Mouse (Mus musculus): ENCODE results near the gene Mtfp1.

Gene Mtfp1

GRCm38 (mm10) chr11:4083316-4084078 is 11.7 kb downstream of the Mtfp1 start:
- DNase-seq (ENCODE audit: low read depth, low spot score) = peak; percentile 65

DNA sequence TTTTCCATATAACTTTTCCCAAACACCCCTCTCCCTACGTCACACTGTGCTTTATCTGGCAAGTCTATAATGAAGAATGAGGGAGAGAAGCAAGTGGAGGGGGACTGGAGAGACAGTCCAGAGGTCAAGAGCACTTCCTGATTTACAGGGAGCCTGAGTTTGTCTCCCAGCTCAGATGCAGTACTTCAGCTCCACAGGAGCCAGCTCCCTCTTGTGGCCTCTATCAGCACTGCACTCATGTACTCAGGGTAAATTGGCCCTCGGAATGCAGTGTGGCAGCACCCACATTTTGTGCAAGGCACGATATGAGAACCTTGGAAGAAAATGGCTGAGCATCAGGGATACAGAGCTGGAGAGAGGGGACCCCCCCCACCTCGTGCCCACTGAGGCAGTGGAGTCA is 15.0 kb downstream of the Mtfp1 start:
- DNase-seq (ENCODE audit: low read depth, low spot score) = peak; percentile 53

GRCm38 (mm10) chr11:4078267-4078933 is 16.8 kb downstream of the Mtfp1 start:
- DNase-seq (ENCODE audit: low read depth, low spot score) = no peak

GRCm38 (mm10) chr11:4076633-4077032 is 18.6 kb downstream of the Mtfp1 start:
- peak; percentile 55 for DNase-seq (ENCODE audit: low read depth, low spot score)

DNA sequence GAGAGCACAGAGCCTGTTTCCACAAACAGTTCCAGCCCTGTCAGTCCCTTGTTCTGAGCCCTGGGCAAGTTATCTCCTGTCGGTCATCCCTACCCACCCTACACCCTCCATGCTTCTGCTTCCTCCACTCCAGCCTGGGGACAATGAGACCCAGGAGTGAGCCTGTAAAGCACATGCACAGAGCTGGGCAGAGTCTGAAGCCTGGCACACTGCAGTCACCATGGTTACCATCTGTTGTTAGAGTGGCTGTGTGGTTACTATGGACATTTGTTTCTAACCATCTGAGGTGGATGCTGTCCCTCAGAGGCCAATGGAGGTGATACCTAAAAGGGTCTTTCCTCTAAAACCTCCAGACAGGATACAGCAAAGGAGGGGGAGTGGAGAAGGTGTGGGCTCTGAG is 25.6 kb downstream of the Mtfp1 start:
- no peak for DNase-seq (ENCODE audit: low read depth, low spot score)

- no peak for DNase-seq (ENCODE audit: low read depth, low spot score)
Observed at GRCm38 (mm10) chr11:4064627-4065122, 30.6 kb downstream of the Mtfp1 start, which contains the start of gene Sec14l3. TSS of gene Sec14l3 (plus strand) at chr11:4064841.

DNA sequence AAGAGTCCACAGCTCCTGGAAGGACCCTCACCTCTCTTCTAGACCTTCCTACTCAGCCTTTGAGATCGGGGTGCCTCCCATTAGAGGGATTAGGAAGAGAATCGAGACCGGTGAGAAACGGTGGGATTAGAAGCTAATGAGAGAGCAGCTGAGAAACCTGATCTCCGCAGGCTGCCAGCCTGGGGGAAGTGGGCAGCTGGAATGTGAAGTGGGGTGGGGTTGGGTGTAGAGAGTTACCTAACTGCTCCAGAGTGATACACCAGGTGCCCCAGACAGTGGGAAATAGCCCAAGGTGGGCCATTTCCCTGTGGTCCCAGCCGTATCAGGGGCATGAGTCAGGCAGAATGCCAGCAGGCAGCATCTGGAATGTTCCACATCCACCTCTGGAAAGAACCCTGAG is 32.3 kb downstream of the Mtfp1 start:
- DNase-seq (ENCODE audit: low read depth, low spot score) = no peak

DNA sequence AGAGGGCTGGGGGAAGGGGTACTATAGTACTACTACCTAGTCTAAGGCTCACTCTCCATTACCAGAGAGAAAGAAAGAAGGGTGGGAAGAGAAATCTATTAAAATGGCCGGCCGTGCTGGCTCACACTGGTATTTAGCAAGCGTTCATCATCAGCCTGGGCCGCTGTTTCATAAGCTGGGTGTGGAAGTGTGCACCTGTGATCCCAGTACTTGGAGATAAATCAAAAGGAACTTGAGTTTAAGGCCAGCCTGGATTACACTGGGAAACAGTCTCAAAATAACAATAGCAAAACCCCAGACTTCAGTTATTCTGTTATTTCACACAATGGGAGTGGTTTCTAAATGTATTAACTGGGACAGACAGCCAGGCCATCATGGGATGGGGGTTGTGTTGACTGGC is 32.7 kb downstream of the Mtfp1 start:
- no peak for DNase-seq (ENCODE audit: low read depth, low spot score)

- DNase-seq (ENCODE audit: low read depth, low spot score) = no peak
Observed at GRCm38 (mm10) chr11:4060866-4061575, 34.2 kb downstream of the Mtfp1 start.

GRCm38 (mm10) chr11:4053586-4053985 is 41.7 kb downstream of the Mtfp1 start:
- DNase-seq (ENCODE audit: low read depth, low spot score) = peak; percentile 65

DNA sequence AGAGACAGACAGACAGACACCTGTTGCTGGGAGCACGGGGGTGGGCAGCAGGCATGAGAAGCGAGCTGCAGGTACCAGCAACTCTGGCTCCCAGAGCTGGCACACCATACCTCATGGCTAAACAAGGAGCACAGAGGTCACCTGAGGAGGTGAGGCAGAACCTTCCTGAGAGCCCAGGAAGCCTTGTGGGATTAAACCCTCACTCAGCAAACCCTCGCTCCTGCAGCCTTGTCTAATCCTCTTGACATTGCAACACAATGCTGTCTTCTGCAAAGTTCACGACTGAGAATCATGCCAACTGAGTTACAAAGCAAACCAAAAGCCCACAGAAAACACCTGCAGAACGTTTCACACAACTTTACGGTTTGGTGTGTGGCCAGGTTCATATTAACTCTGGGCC is 46.8 kb downstream of the Mtfp1 start:
- no peak for DNase-seq (ENCODE audit: low read depth, low spot score)

GRCm38 (mm10) chr11:4047766-4048165 is 47.5 kb downstream of the Mtfp1 start:
- DNase-seq (ENCODE audit: low read depth, low spot score) = no peak

DNA sequence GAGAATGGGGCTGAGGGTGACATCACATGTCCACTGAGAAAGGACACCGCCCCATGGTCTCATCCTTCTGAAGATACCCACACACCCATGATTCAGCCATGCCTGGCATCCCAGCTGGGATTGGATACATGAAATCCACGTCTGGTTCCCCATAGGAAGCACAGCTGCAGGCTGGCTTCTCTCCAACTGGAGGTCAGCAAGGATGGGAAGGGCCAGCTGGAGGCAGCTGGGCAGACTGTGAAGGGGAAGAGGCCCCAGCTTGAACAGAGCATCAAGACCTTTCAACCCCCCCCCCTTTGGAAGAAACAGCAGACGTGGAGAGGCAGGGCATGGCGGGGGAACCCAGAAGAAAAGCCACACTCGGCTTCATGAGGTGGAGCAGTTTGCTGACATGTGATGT is 48.7 kb downstream of the Mtfp1 start:
- DNase-seq (ENCODE audit: low read depth, low spot score) = no peak

- DNase-seq (ENCODE audit: low read depth, low spot score) = no peak
Observed at GRCm38 (mm10) chr11:4043081-4043480, 52.2 kb downstream of the Mtfp1 start.
